8 mouse cellular contexts compared by ENCODE assay signal in genomic region chr14:20836171-20836904, GRCm38 (mm10). TPM values are rescaled to one million over a fixed set of nuclear protein-coding genes. Genes with fewer than 3 reads are reported as not detected.
DNase-seq lines count a peak whose midpoint lies in the region; ATAC-seq and TF ChIP-seq lines count a peak whose summit lies in the region.

Plau (plus strand) TSS chr14:20836660.

- no peak for TF ChIP-seq CTCF in kidney, adult 2 months (conservative IDR thresholded peaks at IDR 0.05; ENCODE audit: insufficient read depth, insufficient read length, low read depth, low read length)

- peak within 1 kb of the TSS; percentile 97 for H3K27ac ChIP-seq in kidney, adult 2 months (ENCODE audit: insufficient read depth, low read depth, low read length)
- no peak within 1 kb of the TSS for H3K27ac ChIP-seq in midbrain, embryonic 16.5 days (ENCODE audit: low read length)
- H3K27ac ChIP-seq in stomach, embryonic 14.5 days (ENCODE audit: low read length), result no peak within 1 kb of the TSS

- H3K4me1 ChIP-seq in kidney, adult 2 months (ENCODE audit: control insufficient read depth, insufficient read depth, low read length), result peaks cover 4% of the 10 kb centered on the region; the same call in 1 of the 2 replicates
- H3K4me1 ChIP-seq in midbrain, embryonic 16.5 days (ENCODE audit: control insufficient read depth, insufficient read depth, low read length), result peaks cover 3% of the 10 kb centered on the region; the same call in 1 of the 2 replicates
- H3K4me1 ChIP-seq in stomach, embryonic 14.5 days (ENCODE audit: control insufficient read depth, insufficient read depth, low read length), result peaks cover 6% of the 10 kb centered on the region; the same call in 1 of the 2 replicates

- H3K9me3 ChIP-seq in midbrain, embryonic 16.5 days (replicated peaks; ENCODE audit: control insufficient read depth, low read length, poor library complexity, severe bottlenecking), result no peaks in the 10 kb centered on the region
- H3K9me3 ChIP-seq in stomach, embryonic 14.5 days (ENCODE audit: control insufficient read depth, low read depth, low read length), result no peaks in the 10 kb centered on the region

- no peaks in the 10 kb centered on the region for H3K27me3 ChIP-seq in kidney, adult 2 months (replicated peaks; ENCODE audit: control insufficient read depth, insufficient read depth, low read length)
- no peaks in the 10 kb centered on the region for H3K27me3 ChIP-seq in midbrain, embryonic 16.5 days (ENCODE audit: control insufficient read depth, insufficient read depth, low read depth, low read length)
- H3K27me3 ChIP-seq in stomach, embryonic 14.5 days (ENCODE audit: control insufficient read depth, insufficient read depth, low read length), result no peaks in the 10 kb centered on the region

- peak; percentile 32 for ATAC-seq in frontal cortex, adult (ENCODE audit: low TSS enrichment)
- ATAC-seq in midbrain, embryonic 16.5 days, result peak; percentile 91
- ATAC-seq in stomach, embryonic 14.5 days (ENCODE audit: insufficient number of reproducible peaks, insufficient read depth, low FRiP score, low read depth), result peak; percentile 87

- peak; percentile 97 for TF ChIP-seq POLR2A in kidney, adult 2 months (IDR thresholded peaks at IDR 0.05; ENCODE audit: low read depth, low read length)

- H3K4me2 ChIP-seq in midbrain, embryonic 16.5 days (ENCODE audit: low read length), result peak within 1 kb of the TSS; percentile 96
- H3K4me2 ChIP-seq in stomach, embryonic 14.5 days (replicated peaks; ENCODE audit: low read depth, low read length), result peak within 1 kb of the TSS; percentile 95

- 1% methylated on average over 33 of the region's 33 CpGs for WGBS in kidney, adult 2 months
- WGBS in midbrain, embryonic 16.5 days, result under 1% methylated on average over 32 of the region's 33 CpGs
- WGBS in stomach, embryonic 14.5 days, result 1% methylated on average over 31 of the region's 33 CpGs

- no peak for DNase-seq in frontal cortex, adult 2 months (ENCODE audit: extremely low spot score in 1 of 2, low spot score in 1 of 2)
- peak; percentile 77 for DNase-seq in embryo, embryonic 9.5 days (ENCODE audit: extremely low spot score)
- DNase-seq in heart, adult 8-10 months (ENCODE audit: low spot score), result peak; percentile 71
- DNase-seq in kidney, adult 2 months, result peak; percentile 94
- DNase-seq in liver, result peak; percentile 74

- H3K9ac ChIP-seq in midbrain, embryonic 16.5 days (ENCODE audit: low read depth, low read length), result peak within 1 kb of the TSS; percentile 68
- H3K9ac ChIP-seq in stomach, embryonic 14.5 days (replicated peaks; ENCODE audit: low read depth, low read length), result peak within 1 kb of the TSS; percentile 46

- peaks cover 20% of the 10 kb centered on the region for H3K36me3 ChIP-seq in kidney, adult 2 months (ENCODE audit: control insufficient read depth, insufficient read depth, low read length)
- no peaks in the 10 kb centered on the region for H3K36me3 ChIP-seq in midbrain, embryonic 16.5 days (ENCODE audit: control insufficient read depth, insufficient read depth, low read length)
- H3K36me3 ChIP-seq in stomach, embryonic 14.5 days (ENCODE audit: control insufficient read depth, insufficient read depth, low read length), result no peaks in the 10 kb centered on the region

- peak within 1 kb of the TSS; percentile 98 for H3K4me3 ChIP-seq in kidney, adult 2 months (ENCODE audit: insufficient read depth, low read depth, low read length)
- peak within 1 kb of the TSS; percentile 48 for H3K4me3 ChIP-seq in midbrain, embryonic 16.5 days (ENCODE audit: low read depth, low read length)
- peak within 1 kb of the TSS; percentile 40 for H3K4me3 ChIP-seq in stomach, embryonic 14.5 days (ENCODE audit: low read depth, low read length)

RNA-seq across cellular contexts. Expression of gene Plau, which starts in this region (rescaled TPM):
- 1.9 and 2.3 TPM in 2 replicates for polyA plus RNA-seq in frontal cortex, adult 2 months (2012; rRNA removed)
- 1 to 10 TPM; 4.9 to 7.7 (median 5.6) TPM for total RNA-seq in heart, adult 8-10 months (2022)
- polyA plus RNA-seq in kidney, adult 2 months (2012; rRNA removed), result 261 and 276 TPM in 2 replicates
- polyA plus RNA-seq in midbrain, embryonic 16.5 days (2015; fragmentation: Nextera tagmentation; extraction: Ambion mirVana), result 0.19 and 0.72 TPM in 2 replicates
- polyA plus RNA-seq in stomach, embryonic 14.5 days (2014; fragmentation: Nextera tagmentation; extraction: Ambion mirVana), result 0.64 and 1.3 TPM in 2 replicates

Comparison
In these comparisons a context has a peak if more than half of its experiments do, and no peak if none do; other contexts are left out.
1. RNA of gene Plau (polyA plus RNA-seq): 261 to 276 TPM in kidney, adult 2 months; 1.9 to 2.3 TPM in frontal cortex, adult 2 months, 0.19 to 0.72 TPM in midbrain, embryonic 16.5 days and 0.64 to 1.3 TPM in stomach, embryonic 14.5 days; every median in the first group is over 10 times any median in the second.
2. Peak in ATAC-seq, H3K4me3 ChIP-seq, H3K9ac ChIP-seq and H3K4me2 ChIP-seq in midbrain, embryonic 16.5 days; RNA of the gene not detected or under 1 TPM.
3. ATAC-seq: peak in every context shown above with its lines; median percentile 91 in midbrain, embryonic 16.5 days; 87 in stomach, embryonic 14.5 days; 32 in frontal cortex, adult.
4. DNase-seq: peak in embryo, embryonic 9.5 days (single experiment), heart, adult 8-10 months (single experiment), kidney, adult 2 months (single experiment) and liver (single experiment); none in frontal cortex, adult 2 months (0 of 2).
5. H3K4me3 ChIP-seq: peak in every context shown above with its lines; median percentile 98 in kidney, adult 2 months; 48 in midbrain, embryonic 16.5 days; 40 in stomach, embryonic 14.5 days.